Mouse (Mus musculus): ENCODE measurements around the gene Olfr609. TPM values are rescaled to one million over a fixed set of nuclear protein-coding genes. Genes with fewer than 3 reads are reported as not detected.

Olfr609 gene
- polyA plus RNA-seq, 1 experiment = not detected

DNA sequence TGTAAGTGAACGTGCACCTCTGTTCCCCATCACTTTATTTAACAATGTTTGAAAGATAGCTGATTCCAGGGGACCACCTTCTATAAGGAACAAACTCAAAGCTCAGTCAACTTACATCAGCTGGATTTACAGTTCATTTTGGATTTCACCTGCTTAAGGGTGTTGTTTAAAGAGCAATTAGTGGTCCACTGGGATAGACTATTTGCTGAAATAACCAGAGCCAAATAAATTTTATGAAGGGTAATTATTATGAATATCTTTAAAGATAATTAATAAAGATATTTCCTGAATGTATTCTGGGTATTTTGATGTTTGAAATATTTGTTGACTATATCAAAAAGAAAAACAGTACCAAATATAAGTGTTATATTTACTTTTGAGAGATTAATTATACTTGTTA lies 52.5 kb downstream of the Olfr609 start, which contains the start of gene Olfr605:
Gene Olfr605 (minus strand): TSS at position 101 of the 400 bp plus-strand sequence.
- Histone ChIP-seq H3K27ac (ENCODE audit: control insufficient read depth, insufficient read depth, low read depth, low read length) (no peak within 1 kb of the TSS), H3K4me3 (ENCODE audit: control insufficient read depth, low read depth, low read length) (no peak within 1 kb of the TSS), H3K36me3 (ENCODE audit: control insufficient read depth, insufficient read depth, low read length) (no peaks in the 10 kb centered on the region), H3K4me1 (ENCODE audit: control insufficient read depth, insufficient read depth, low read length) (no peaks in the 10 kb centered on the region), H3K27me3 (ENCODE audit: control insufficient read depth, insufficient read depth, low read length) (no peaks in the 10 kb centered on the region)
- TF ChIP-seq POLR2A (IDR thresholded peaks at IDR 0.05; ENCODE audit: control insufficient read depth, low read depth, low read length) (no peak), CTCF (IDR thresholded peaks at IDR 0.05; ENCODE audit: control insufficient read depth, insufficient read depth, insufficient replicate concordance, low read depth, low read length) (no peak)

Other genes starting within 250 kb of the Olfr609 start
- gene Usp17ld, start 245.6 kb downstream of the Olfr609 start, polyA plus RNA-seq (2012; rRNA removed) = not detected in 2 replicates
- not detected in 2 replicates for gene Olfr596, start 192.4 kb downstream of the Olfr609 start, polyA plus RNA-seq (2012; rRNA removed)
- not detected in 2 replicates for gene Olfr597, start 181.7 kb downstream of the Olfr609 start, polyA plus RNA-seq (2012; rRNA removed)
- gene Olfr598, start 174.5 kb downstream of the Olfr609 start, polyA plus RNA-seq (2012; rRNA removed) = not detected in 2 replicates
- gene Olfr599, start 162.1 kb downstream of the Olfr609 start, polyA plus RNA-seq (2012; rRNA removed) = not detected in 2 replicates
- not detected in 2 replicates for gene Olfr600, start 148.4 kb downstream of the Olfr609 start, polyA plus RNA-seq (2012; rRNA removed)
- not detected in 2 replicates for gene Olfr601, start 135.4 kb downstream of the Olfr609 start, polyA plus RNA-seq (2012; rRNA removed)
- 0.11 TPM in 1 of 2 replicates, not detected in the other for gene Olfr603, start 111.9 kb downstream of the Olfr609 start, polyA plus RNA-seq (2012; rRNA removed)
- gene Usp17lc, start 83.0 kb downstream of the Olfr609 start, polyA plus RNA-seq (2012; rRNA removed) = not detected in 2 replicates
- gene Olfr605, start 52.6 kb downstream of the Olfr609 start, polyA plus RNA-seq (2012; rRNA removed) = not detected in 2 replicates
- not detected in 2 replicates for gene Olfr606, start 49.0 kb downstream of the Olfr609 start, polyA plus RNA-seq (2012; rRNA removed)
- gene Olfr607, start 33.9 kb downstream of the Olfr609 start, polyA plus RNA-seq (2012; rRNA removed) = not detected in 2 replicates
- gene Olfr608, start 28.2 kb downstream of the Olfr609 start, polyA plus RNA-seq (2012; rRNA removed) = not detected in 2 replicates
- gene Olfr610, start 14.1 kb upstream of the Olfr609 start, polyA plus RNA-seq (2012; rRNA removed) = 0.14 TPM in 1 of 2 replicates, not detected in the other
- gene Olfr611, start 22.8 kb upstream of the Olfr609 start, polyA plus RNA-seq (2012; rRNA removed) = 0.15 TPM in 1 of 2 replicates, not detected in the other
- not detected in 2 replicates for gene Olfr612, start 44.7 kb upstream of the Olfr609 start, polyA plus RNA-seq (2012; rRNA removed)
- gene Olfr613, start 50.0 kb upstream of the Olfr609 start, polyA plus RNA-seq (2012; rRNA removed) = not detected in 2 replicates
- gene Olfr615, start 58.0 kb upstream of the Olfr609 start, polyA plus RNA-seq (2012; rRNA removed) = not detected in 2 replicates
- gene Olfr616, start 71.1 kb upstream of the Olfr609 start, polyA plus RNA-seq (2012; rRNA removed) = 0.22 and 0.25 TPM in 2 replicates
- gene Olfr617, start 75.0 kb upstream of the Olfr609 start, polyA plus RNA-seq (2012; rRNA removed) = not detected in 2 replicates
- not detected in 2 replicates for gene Olfr618, start 92.0 kb upstream of the Olfr609 start, polyA plus RNA-seq (2012; rRNA removed)
- not detected in 2 replicates for gene Olfr619, start 102.5 kb upstream of the Olfr609 start, polyA plus RNA-seq (2012; rRNA removed)
- not detected in 2 replicates for gene Olfr620, start 114.5 kb upstream of the Olfr609 start, polyA plus RNA-seq (2012; rRNA removed)
- not detected in 2 replicates for gene Olfr622, start 144.6 kb upstream of the Olfr609 start, polyA plus RNA-seq (2012; rRNA removed)
- not detected in 2 replicates for gene Olfr623, start 165.6 kb upstream of the Olfr609 start, polyA plus RNA-seq (2012; rRNA removed)
- gene Olfr624, start 173.1 kb upstream of the Olfr609 start, polyA plus RNA-seq (2012; rRNA removed) = 0.02 TPM in 1 of 2 replicates, not detected in the other
- not detected in 2 replicates for gene Olfr625-ps1, start 184.7 kb upstream of the Olfr609 start, polyA plus RNA-seq (2012; rRNA removed)
- gene Olfr243, start 216.6 kb upstream of the Olfr609 start, polyA plus RNA-seq (2012; rRNA removed) = not detected in 2 replicates
- not detected in 2 replicates for gene Olfr628, start 232.3 kb upstream of the Olfr609 start, polyA plus RNA-seq (2012; rRNA removed)
- gene Olfr629, start 246.9 kb upstream of the Olfr609 start, polyA plus RNA-seq (2012; rRNA removed) = not detected in 2 replicates

Data from testis, adult 2 months (tissue).